Mouse (Mus musculus) left cerebral cortex, adult 6 months (tissue): ENCODE data around the gene Olfr1025-ps1. TPM values are rescaled to one million over a fixed set of nuclear protein-coding genes. Genes with fewer than 3 reads are reported as not detected.

Experiments
- long read RNA-seq, 2 experiments: library from polyadenylated mRNA; unstranded; transcript quantifications; one replicate each; pipeline ENCODE4 v2.0.0; 2019 to 2020
- polyA plus RNA-seq: library from polyadenylated mRNA; unstranded; fragments of <200 nt; fragmentation: Nextera tagmentation; gene quantifications from 2 replicates; pipeline ENCODE4 v1.2.3, GENCODE M21; 2021

The Olfr1025-ps1 gene
- polyA plus RNA-seq = not detected in 2 replicates
- long read RNA-seq, experiment 1 = 0 reads
- long read RNA-seq, experiment 2 = 0 reads

GRCm38 (mm10) chr2:85914893-85915292 lies at the start of gene Olfr1025-ps1:
Olfr1025-ps1 (plus strand) TSS chr2:85915193.

DNA sequence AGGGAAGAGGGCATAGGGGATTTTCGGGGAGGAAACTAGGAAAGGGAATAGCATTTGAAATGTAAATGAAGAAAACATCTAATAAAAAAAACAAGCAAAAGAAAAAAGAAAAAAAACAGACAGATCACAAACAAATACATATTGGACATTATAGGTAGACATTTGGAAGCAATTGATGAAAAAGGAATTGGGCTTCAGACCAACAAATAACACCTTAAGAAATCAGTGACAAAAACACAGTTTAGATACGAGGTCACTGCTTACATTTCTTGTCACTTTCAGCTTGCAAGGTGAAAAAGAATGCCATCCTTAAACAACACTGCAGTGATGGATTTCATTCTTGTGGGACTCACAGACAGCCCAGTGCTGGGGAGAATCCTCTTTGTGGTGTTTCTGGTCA lies 46.7 kb upstream of the Olfr1025-ps1 start, which contains the start of gene Olfr1022:
Gene Olfr1022, plus strand, starts transcription at position 301 of the 400 bp plus-strand sequence.

GRCm38 (mm10) chr2:85885340-85885739 lies 29.7 kb upstream of the Olfr1025-ps1 start, which contains the start of gene Olfr1023:
Olfr1023 (plus strand) TSS chr2:85885640.

GRCm38 (mm10) chr2:85904952-85905351 lies 10.0 kb upstream of the Olfr1025-ps1 start, which contains the start of gene Olfr1024:
Olfr1024 (minus strand) TSS chr2:85905052.

DNA sequence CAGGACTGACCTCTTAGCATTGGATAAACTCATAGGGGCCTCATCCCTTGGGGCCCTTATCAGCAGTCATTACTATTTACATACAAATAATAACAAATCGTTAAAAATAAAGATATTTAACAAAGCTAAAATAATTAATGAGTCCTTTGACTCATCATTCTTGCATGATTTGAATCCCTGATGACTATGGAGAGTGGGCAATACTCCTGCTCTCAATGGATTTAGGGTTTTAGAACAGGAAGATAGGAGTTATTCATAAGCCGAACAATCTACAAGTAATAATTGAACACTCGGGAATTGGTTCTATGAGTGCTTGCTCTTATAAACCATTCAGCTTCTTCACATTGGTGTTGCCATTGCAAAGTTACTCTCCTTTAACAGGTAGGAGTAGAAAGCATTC lies 6.3 kb downstream of the Olfr1025-ps1 start, which contains the start of gene Olfr1026:
Gene Olfr1026, plus strand, starts transcription at position 301 of the 400 bp plus-strand sequence.

DNA sequence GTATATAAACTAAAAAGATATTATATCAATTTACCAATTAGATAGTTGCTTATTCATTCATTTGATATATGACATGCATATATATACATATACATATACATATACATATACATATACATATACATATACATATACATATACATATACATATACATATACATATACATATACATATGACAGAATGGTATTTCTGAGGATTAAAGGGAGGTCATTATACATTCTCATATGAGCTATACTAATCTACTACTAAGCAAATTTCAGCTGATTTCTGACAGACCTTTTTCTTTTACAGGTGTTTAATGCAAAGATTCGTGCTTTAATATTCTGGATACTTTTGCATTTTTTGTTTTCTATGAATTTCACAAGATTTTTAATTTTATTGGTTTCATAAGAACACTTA lies 35.1 kb downstream of the Olfr1025-ps1 start, which contains the start of gene Olfr1028:
Gene Olfr1028, plus strand, starts transcription at position 301 of the 400 bp plus-strand sequence.

Other genes starting within 250 kb of the Olfr1025-ps1 start
- gene Olfr1006, start 236.4 kb upstream of the Olfr1025-ps1 start, polyA plus RNA-seq = not detected in 2 replicates
- not detected in 2 replicates for gene Olfr1008, start 225.8 kb upstream of the Olfr1025-ps1 start, polyA plus RNA-seq
- gene Olfr1009, start 199.8 kb upstream of the Olfr1025-ps1 start, polyA plus RNA-seq = not detected in 2 replicates
- gene Olfr1012, start 152.4 kb upstream of the Olfr1025-ps1 start, polyA plus RNA-seq = not detected in 2 replicates
- not detected in 2 replicates for gene Olfr1013, start 148.1 kb upstream of the Olfr1025-ps1 start, polyA plus RNA-seq
- not detected in 2 replicates for gene Olfr1014, start 142.5 kb upstream of the Olfr1025-ps1 start, polyA plus RNA-seq
- gene Olfr1015, start 133.2 kb upstream of the Olfr1025-ps1 start, polyA plus RNA-seq = not detected in 2 replicates
- gene Olfr1016, start 112.6 kb upstream of the Olfr1025-ps1 start, polyA plus RNA-seq = not detected in 2 replicates
- gene Olfr1018, start 96.7 kb upstream of the Olfr1025-ps1 start, polyA plus RNA-seq = not detected in 2 replicates
- gene Olfr1019, start 69.7 kb upstream of the Olfr1025-ps1 start, polyA plus RNA-seq = not detected in 2 replicates
- gene Olfr1020, start 68.2 kb upstream of the Olfr1025-ps1 start, polyA plus RNA-seq = not detected in 2 replicates
- not detected in 2 replicates for gene Olfr1022, start 46.6 kb upstream of the Olfr1025-ps1 start, polyA plus RNA-seq
- not detected in 2 replicates for gene Olfr1023, start 29.6 kb upstream of the Olfr1025-ps1 start, polyA plus RNA-seq
- not detected in 2 replicates for gene Olfr1024, start 10.1 kb upstream of the Olfr1025-ps1 start, polyA plus RNA-seq
- gene Olfr1026, start 6.4 kb downstream of the Olfr1025-ps1 start, polyA plus RNA-seq = not detected in 2 replicates
- gene Olfr1028, start 35.2 kb downstream of the Olfr1025-ps1 start, polyA plus RNA-seq = not detected in 2 replicates
- not detected in 2 replicates for gene Olfr1029, start 58.7 kb downstream of the Olfr1025-ps1 start, polyA plus RNA-seq
- not detected in 2 replicates for gene Olfr1030, start 64.1 kb downstream of the Olfr1025-ps1 start, polyA plus RNA-seq
- gene Olfr1031, start 75.1 kb downstream of the Olfr1025-ps1 start, polyA plus RNA-seq = not detected in 2 replicates
- not detected in 2 replicates for gene Olfr1032, start 90.3 kb downstream of the Olfr1025-ps1 start, polyA plus RNA-seq
- gene Olfr1033, start 105.4 kb downstream of the Olfr1025-ps1 start, polyA plus RNA-seq = not detected in 2 replicates
- gene Olfr1034, start 130.7 kb downstream of the Olfr1025-ps1 start, polyA plus RNA-seq = not detected in 2 replicates
- not detected in 2 replicates for gene Olfr1036, start 158.8 kb downstream of the Olfr1025-ps1 start, polyA plus RNA-seq
- gene Olfr1037, start 172.2 kb downstream of the Olfr1025-ps1 start, polyA plus RNA-seq = not detected in 2 replicates
- not detected in 2 replicates for gene Olfr1039, start 220.7 kb downstream of the Olfr1025-ps1 start, polyA plus RNA-seq
- gene Olfr1040, start 231.5 kb downstream of the Olfr1025-ps1 start, polyA plus RNA-seq = not detected in 2 replicates
- not detected in 2 replicates for gene Olfr1042, start 246.6 kb downstream of the Olfr1025-ps1 start, polyA plus RNA-seq